Mouse (Mus musculus) mouse embryonic stem cell (cell line): Measurements from ENCODE around the gene Prl2c2.
"Not testable (repeated sequence)": the region's sequence is repeated elsewhere in the genome, so short reads cannot be mapped to it uniquely, and the experiment has no call there.

Experiments used
- in situ Hi-C, 2 experiments: fragments of 300-500 bp; cut with MboI; formaldehyde crosslinking; loops; 1 replicate in 1 of 2; 3 replicates in 1 of 2; pipeline ENCODE4 v1.14.3; 2019 to 2020; ENCODE audit warnings: low sequenced_read_pairs in 2 of 2, low pct_unique_long_range_greater_than_20kb in 1 of 2, mixed read lengths in 1 of 2; ENCODE audit not compliant: unreplicated experiment in 1 of 2

Prl2c2 gene

GRCm38 (mm10) chr13:13005283-13005682 lies at the start of gene Prl2c2:
Gene Prl2c2, minus strand, starts transcription at chr13:13005383.
- in situ Hi-C loops, result not testable (repeated sequence)

DNA sequence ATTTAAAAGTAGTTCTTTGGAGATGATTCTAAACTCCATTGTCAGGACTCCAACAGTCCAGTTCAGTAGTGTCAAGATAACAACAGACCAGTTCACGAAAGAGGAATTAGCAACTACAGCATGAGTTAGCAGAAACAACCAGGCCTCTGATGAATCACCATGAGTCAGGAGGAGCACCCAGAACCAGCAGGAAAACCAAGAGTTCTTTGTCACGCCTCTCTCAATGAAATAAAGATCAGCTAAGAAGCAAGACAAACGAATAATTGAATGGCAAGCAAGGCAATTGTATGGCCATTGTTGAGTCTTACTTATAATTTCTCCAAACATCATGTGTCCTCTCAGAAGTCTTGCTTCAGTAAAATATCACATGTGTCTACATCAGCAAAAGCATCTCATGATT lies 20.7 kb upstream of the Prl2c2 start:
- in situ Hi-C loops, result not testable (repeated sequence)

DNA sequence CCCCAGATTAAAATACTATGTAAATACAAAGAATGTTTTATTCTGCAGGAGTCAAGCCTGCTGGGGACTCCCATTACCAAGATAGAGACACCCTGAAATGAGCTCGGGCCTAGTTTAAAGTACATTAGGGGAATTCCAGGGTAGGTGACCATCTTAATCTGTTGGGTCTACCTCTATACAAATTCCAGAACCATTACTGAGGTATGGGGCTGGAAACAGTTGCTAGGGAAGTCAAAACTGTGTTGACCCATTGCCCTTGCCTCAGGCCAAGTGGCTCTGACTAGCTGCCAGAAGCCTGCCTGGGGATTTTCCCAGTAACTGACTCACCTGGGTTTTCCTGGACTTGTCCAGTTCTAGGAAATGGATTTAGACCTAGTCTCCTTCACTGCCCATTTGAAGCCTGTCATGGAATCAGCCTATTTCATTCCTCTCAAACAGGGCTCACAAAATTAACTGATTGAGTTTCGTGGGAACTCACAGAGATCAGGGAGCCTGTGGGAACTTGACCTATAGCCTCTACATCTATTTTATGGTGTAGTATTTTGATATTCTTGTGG lies 8.9 kb upstream of the Prl2c2 start:
- in situ Hi-C loops, result not testable (repeated sequence)
